Mouse (Mus musculus): ENCODE data around the gene Cox6a1. TPM values are rescaled to one million over a fixed set of nuclear protein-coding genes. Genes with fewer than 3 reads are reported as not detected.
"Not testable (repeated sequence)": the region's sequence is repeated elsewhere in the genome, so short reads cannot be mapped to it uniquely, and the experiment has no call there.

Gene Cox6a1
- polyA plus RNA-seq, 1 experiment from 2014 or later = 1,264 TPM

GRCm38 (mm10) chr5:115326875-115327609, 21.7 kb downstream of the Cox6a1 start, which contains the start of gene Srsf9:
Srsf9 (plus strand) TSS chr5:115327177.
- DNase-seq (ENCODE audit: low read depth, low spot score) (peak; percentile 74), ATAC-seq (peak; percentile 91)
- in situ Hi-C loops (cut with MboI; ENCODE audit: low pct_unique_long_range_greater_than_20kb) = loop anchor here (5.0 kb wide), 1 partner anchor 90 kb away; the partner anchor contains the start of gene Pop5
- TF ChIP-seq CTCF (IDR thresholded peaks at IDR 0.05) = no peak
- no peaks in the 10 kb centered on the region for H3K27me3 ChIP-seq
- ChIA-PET CTCF (interaction anchor here (1.8 kb wide), 1 partner anchor 13 kb away, joined by 4 read pairs; no protein-coding TSS in a partner anchor), POLR2A (interaction anchor here (0.6 to 1.7 kb wide), 7 partner anchors 10 to 53 kb away, joined by 3 to 6 read pairs (median 4); partner anchors contain the start of genes Coq5, Gatc and Triap1)

GRCm38 (mm10) chr5:115326256-115326831, 22.4 kb downstream of the Cox6a1 start:
- DNase-seq (ENCODE audit: low read depth, low spot score) = no peak
- H3K27me3 ChIP-seq = no peaks in the 10 kb centered on the region
- in situ Hi-C loops (cut with MboI; ENCODE audit: low pct_unique_long_range_greater_than_20kb) = loop anchor here (5.0 kb wide), 1 partner anchor 89 kb away; the partner anchor contains the start of gene Pop5
- TF ChIP-seq CTCF (IDR thresholded peaks at IDR 0.05) = no peak
- ATAC-seq = peak; percentile 10
- ChIA-PET POLR2A (interaction anchor here (0.8 to 1.3 kb wide), 3 partner anchors 16 to 47 kb away, joined by 3 to 4 read pairs (median 3); partner anchors contain the start of gene Coq5), CTCF (interaction anchor here (1.2 kb wide), 1 partner anchor 9 kb away, joined by 3 read pairs; no protein-coding TSS in a partner anchor)

- no peaks in the 10 kb centered on the region for H3K27me3 ChIP-seq
- peak; percentile 81 for TF ChIP-seq CTCF (IDR thresholded peaks at IDR 0.05)
- ATAC-seq (peak; percentile 89), DNase-seq (ENCODE audit: low read depth, low spot score) (peak; percentile 76)
- in situ Hi-C loops (cut with MboI; ENCODE audit: low pct_unique_long_range_greater_than_20kb) = no loop called here
- POLR2A ChIA-PET = interaction anchor here (0.6 to 2.5 kb wide), 6 partner anchors 8 to 53 kb away, joined by 3 to 14 read pairs (median 4); partner anchors contain the start of genes Gatc and Triap1
- CTCF ChIA-PET = interaction anchor here (0.7 to 2.8 kb wide), 13 partner anchors 10 to 83 kb away, joined by 3 to 13 read pairs (median 4); partner anchors contain the start of gene Dynll1
Observed at GRCm38 (mm10) chr5:115319004-115319940, 29.5 kb downstream of the Cox6a1 start.

GRCm38 (mm10) chr5:115317645-115318328, 31.0 kb downstream of the Cox6a1 start:
- no peak for DNase-seq (ENCODE audit: low read depth, low spot score)
- H3K27me3 ChIP-seq = no peaks in the 10 kb centered on the region
- TF ChIP-seq CTCF (IDR thresholded peaks at IDR 0.05) = no peak
- ATAC-seq = no peak
- POLR2A ChIA-PET = interaction anchor here (2.0 kb wide), 1 partner anchor 17 kb away, joined by 4 read pairs; the partner anchor contains the start of gene Dynll1
- CTCF ChIA-PET = interaction anchor here (0.7 to 2.8 kb wide), 3 partner anchors 8 to 23 kb away, joined by 3 to 13 read pairs (median 3); partner anchors contain the start of genes Gatc and Triap1
- in situ Hi-C loops (cut with MboI; ENCODE audit: low pct_unique_long_range_greater_than_20kb) = no loop called here

GRCm38 (mm10) chr5:115316968-115317644, 31.7 kb downstream of the Cox6a1 start:
- CTCF ChIA-PET = interaction anchor here (1.2 to 1.3 kb wide), 2 partner anchors 9 to 10 kb away, joined by 3 to 5 read pairs; no protein-coding TSS in a partner anchor
- H3K27me3 ChIP-seq = no peaks in the 10 kb centered on the region
- POLR2A ChIA-PET = interaction anchor here (2.0 kb wide), 1 partner anchor 16 kb away, joined by 4 read pairs; the partner anchor contains the start of gene Dynll1
- no peak for TF ChIP-seq CTCF (IDR thresholded peaks at IDR 0.05)
- in situ Hi-C loops (cut with MboI; ENCODE audit: low pct_unique_long_range_greater_than_20kb) = no loop called here
- ATAC-seq = no peak
- no peak for DNase-seq (ENCODE audit: low read depth, low spot score)

GRCm38 (mm10) chr5:115313668-115313943, 35.2 kb downstream of the Cox6a1 start:
- in situ Hi-C loops (cut with MboI; ENCODE audit: low pct_unique_long_range_greater_than_20kb) = no loop called here
- no peak for TF ChIP-seq CTCF (IDR thresholded peaks at IDR 0.05)
- CTCF ChIA-PET = interaction anchor here (1.3 kb wide), 1 partner anchor 9 kb away, joined by 3 read pairs; no protein-coding TSS in a partner anchor

GRCm38 (mm10) chr5:115312816-115313667, 35.7 kb downstream of the Cox6a1 start:
- ChIA-PET POLR2A (interaction anchor here (0.8 to 2.8 kb wide), 2 partner anchors 12 to 15 kb away, joined by 5 to 11 read pairs; partner anchors contain the start of gene Dynll1), CTCF (interaction anchor here (1.3 kb wide), 2 partner anchors 9 to 23 kb away, joined by 3 to 4 read pairs; no protein-coding TSS in a partner anchor)
- no peak for TF ChIP-seq CTCF (IDR thresholded peaks at IDR 0.05)
- H3K27me3 ChIP-seq = no peaks in the 10 kb centered on the region
- DNase-seq (ENCODE audit: low read depth, low spot score) (no peak), ATAC-seq (no peak)
- in situ Hi-C loops (cut with MboI; ENCODE audit: low pct_unique_long_range_greater_than_20kb) = no loop called here

More at GRCm38 (mm10) chr5:115313668-115313943, 35.2 kb downstream of the Cox6a1 start:
- ATAC-seq (no peak), DNase-seq (ENCODE audit: low read depth, low spot score) (no peak)
- POLR2A ChIA-PET = interaction anchor here (2.8 kb wide), 1 partner anchor 13 kb away, joined by 11 read pairs; the partner anchor contains the start of gene Dynll1
- no peaks in the 10 kb centered on the region for H3K27me3 ChIP-seq

GRCm38 (mm10) chr5:115312354-115312753, 36.4 kb downstream of the Cox6a1 start:
- ATAC-seq (no peak), DNase-seq (ENCODE audit: low read depth, low spot score) (no peak)
- in situ Hi-C loops (cut with MboI; ENCODE audit: low pct_unique_long_range_greater_than_20kb) = no loop called here
- no peaks in the 10 kb centered on the region for H3K27me3 ChIP-seq
- POLR2A ChIA-PET = interaction anchor here (0.8 to 2.8 kb wide), 2 partner anchors 11 to 16 kb away, joined by 5 to 11 read pairs; partner anchors contain the start of gene Dynll1
- CTCF ChIA-PET = interaction anchor here (1.3 kb wide), 1 partner anchor 22 kb away, joined by 4 read pairs; no protein-coding TSS in a partner anchor
- TF ChIP-seq CTCF (IDR thresholded peaks at IDR 0.05) = no peak

- in situ Hi-C loops (cut with MboI; ENCODE audit: low pct_unique_long_range_greater_than_20kb); ATAC-seq; H3K27me3 ChIP-seq; DNase-seq (ENCODE audit: low read depth, low spot score); CTCF ChIA-PET: not testable (repeated sequence)
- POLR2A ChIA-PET = interaction anchor here (1.0 to 2.6 kb wide), 3 partner anchors 10 to 28 kb away, joined by 3 to 11 read pairs (median 4); partner anchors contain the start of gene Srsf9
Observed at GRCm38 (mm10) chr5:115302190-115302589, 46.6 kb downstream of the Cox6a1 start.

Data from Patski (cell line).